8 mouse cellular contexts compared by ENCODE assay signal in the genomic region with DNA sequence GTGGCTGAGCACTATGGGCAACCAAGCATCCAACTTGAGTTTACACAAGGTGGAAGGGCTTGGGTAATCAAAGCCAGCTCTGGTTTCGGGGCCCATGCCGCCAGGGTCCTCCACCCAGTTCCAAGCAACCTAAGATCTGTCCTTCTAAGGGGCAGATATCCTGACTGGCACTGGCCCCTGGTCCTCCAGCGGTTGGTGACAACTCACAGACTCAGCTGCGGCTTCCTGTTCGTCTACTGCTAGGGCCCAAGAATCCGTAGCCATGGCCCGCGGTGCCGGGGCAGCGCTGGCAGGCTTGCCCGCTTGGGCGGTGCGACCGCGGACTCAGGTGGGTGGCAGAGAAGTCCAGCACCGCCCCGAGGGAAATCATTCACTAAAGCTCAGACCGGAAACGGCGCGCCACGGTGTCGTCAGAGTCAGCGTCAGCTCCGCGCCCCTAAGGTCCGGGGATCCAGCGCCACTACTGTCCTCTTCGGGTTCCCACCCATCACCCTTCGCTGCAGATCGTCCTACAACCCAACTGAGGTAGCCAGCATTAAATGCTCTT. TPM values are rescaled to one million over a fixed set of nuclear protein-coding genes. Genes with fewer than 3 reads are reported as not detected.
DNase-seq lines count a peak whose midpoint lies in the region; ATAC-seq lines count a peak whose summit lies in the region.

No protein-coding gene starts in this region.

- DNase-seq in adipocyte (ENCODE audit: low spot score): peak; percentile 82
- DNase-seq in embryo, embryonic 10 days (ENCODE audit: low spot score): peak; percentile 95
- peak; percentile 83 for DNase-seq in gastrocnemius, postnatal 14 days
- DNase-seq in left cerebral cortex, postnatal 10 days (ENCODE audit: extremely low spot score in 1 of 2, low spot score in 2 of 2): peak; percentile 83 to 92
- peak; percentile 91 for DNase-seq in right cerebral cortex, postnatal 25 days
- peak; percentile 73 to 87 for DNase-seq in urinary bladder, postnatal 4 days (ENCODE audit: low spot score in 2 of 2)

- ATAC-seq in inflammation-experienced regulatory T-cells, adult 6 months: peak; percentile 71
- ATAC-seq in megakaryocyte-erythroid progenitor cell, adult 5-6 weeks (replicated peaks; ENCODE audit: low FRiP score, low TSS enrichment, poor library complexity, severe bottlenecking): peak; percentile 97

- intact Hi-C loops in gastrocnemius, postnatal 14 days (cut with DNase I; ENCODE audit: low total_unique reads): no loop called here
- intact Hi-C loops in left cerebral cortex, postnatal 10 days (cut with DNase I): no loop called here

RNA-seq across cellular contexts. Expression of gene Ddx19b, which starts 4.1 kb away (rescaled TPM):
- 10 to 100 TPM in 1 of 2 experiments, 1 to 10 TPM in 1; 9.3 to 11.0 TPM for total RNA-seq in gastrocnemius, postnatal 14 days (2021)
- polyA plus RNA-seq in inflammation-experienced regulatory T-cells, adult 6 months (2017; shearing (Covaris generic)): 1 to 10 TPM; 6.1 to 7.4 (median 7.4) TPM
- total RNA-seq in left cerebral cortex, postnatal 10 days (2021): 10 to 100 TPM; 27.2 to 28.2 TPM
- total RNA-seq in megakaryocyte-erythroid progenitor cell, adult 5-6 weeks (2014; fragmentation: Nextera tagmentation): 7.0 and 8.3 TPM in 2 replicates
- 10.9 and 15.5 TPM in 2 replicates for total RNA-seq in megakaryocyte-erythroid progenitor cell, adult 5-6 weeks (2017)

RNA-seq across cellular contexts. Expression of gene Aars, which starts 5.5 kb away (rescaled TPM):
- 10 to 100 TPM; 46.3 to 53.3 TPM for total RNA-seq in gastrocnemius, postnatal 14 days (2021)
- 10 to 100 TPM; 21.3 to 26.7 (median 25.5) TPM for polyA plus RNA-seq in inflammation-experienced regulatory T-cells, adult 6 months (2017; shearing (Covaris generic))
- total RNA-seq in left cerebral cortex, postnatal 10 days (2021): 100 to 1,000 TPM in 1 of 2 experiments, 10 to 100 TPM in 1; 96.8 to 102 TPM
- total RNA-seq in megakaryocyte-erythroid progenitor cell, adult 5-6 weeks (2014; fragmentation: Nextera tagmentation): 49.3 and 51.4 TPM in 2 replicates
- 55.4 and 73.2 TPM in 2 replicates for total RNA-seq in megakaryocyte-erythroid progenitor cell, adult 5-6 weeks (2017)

RNA-seq across cellular contexts. Expression of gene Exosc6, which starts 28.7 kb away (rescaled TPM):
- not detected for total RNA-seq in gastrocnemius, postnatal 14 days (2021)
- not detected for polyA plus RNA-seq in inflammation-experienced regulatory T-cells, adult 6 months (2017; shearing (Covaris generic))
- total RNA-seq in left cerebral cortex, postnatal 10 days (2021): not detected
- 7.6 and 11.2 TPM in 2 replicates for total RNA-seq in megakaryocyte-erythroid progenitor cell, adult 5-6 weeks (2014; fragmentation: Nextera tagmentation)
- 24.2 and 30.5 TPM in 2 replicates for total RNA-seq in megakaryocyte-erythroid progenitor cell, adult 5-6 weeks (2017)

RNA-seq across cellular contexts. Expression of gene Ddx19a, which starts 29.9 kb away (rescaled TPM):
- 10 to 100 TPM; 29.8 to 31.2 TPM for total RNA-seq in gastrocnemius, postnatal 14 days (2021)
- 10 to 100 TPM; 16.3 to 18.2 (median 17.2) TPM for polyA plus RNA-seq in inflammation-experienced regulatory T-cells, adult 6 months (2017; shearing (Covaris generic))
- 10 to 100 TPM; 30.9 to 34.4 TPM for total RNA-seq in left cerebral cortex, postnatal 10 days (2021)
- total RNA-seq in megakaryocyte-erythroid progenitor cell, adult 5-6 weeks (2014; fragmentation: Nextera tagmentation): 81.6 and 89.6 TPM in 2 replicates
- 55.9 and 74.1 TPM in 2 replicates for total RNA-seq in megakaryocyte-erythroid progenitor cell, adult 5-6 weeks (2017)

Comparison
In these comparisons a context has a peak if more than half of its experiments do, and no peak if none do; other contexts are left out.
1. Peak in every context shown above with its lines: DNase-seq and ATAC-seq.
2. RNA of gene Exosc6, which starts 28.7 kb away (total RNA-seq): 7.6 to 30.5 TPM in megakaryocyte-erythroid progenitor cell, adult 5-6 weeks; not detected in gastrocnemius, postnatal 14 days and not detected in left cerebral cortex, postnatal 10 days; every median in the first group is over 4 times any median in the second.